Mouse (Mus musculus) MEL (cell line): ENCODE measurements around the gene Ric8b.

Source experiments
- CTCF ChIP-seq, 3 experiments: IDR thresholded peaks in 2 of 3; conservative IDR thresholded peaks in 1 of 3; 2 replicates each; pipeline ENCODE4 v1.5.1; 2011 to 2012; ENCODE audit warnings: low read length in 3 of 3, low read depth in 2 of 3, mild to moderate bottlenecking in 2 of 3, improper control_type of control experiment in 1 of 3, inconsistent platforms in 1 of 3, mixed read lengths in 1 of 3, moderate library complexity in 1 of 3; ENCODE audit not compliant: control insufficient read depth in 1 of 3, insufficient read depth in 1 of 3, poor library complexity in 1 of 3, severe bottlenecking in 1 of 3
- EP300 ChIP-seq, 2 experiments: IDR thresholded peaks; 2 replicates each; pipeline ENCODE4 v1.6.1; 2011; ENCODE audit warnings: improper control_type of control experiment in 2 of 2, low read length in 2 of 2, low read depth in 1 of 2, mild to moderate bottlenecking in 1 of 2
- GABPA ChIP-seq: IDR thresholded peaks from 2 replicates; pipeline ENCODE4 v1.6.1; 2012; ENCODE audit warnings: low read depth, mild to moderate bottlenecking, inconsistent platforms, low read length, improper control_type of control experiment, moderate library complexity
- GATA1 ChIP-seq: IDR thresholded peaks from 2 replicates; pipeline ENCODE4 v1.6.1; 2011; ENCODE audit warnings: low read depth, low read length, improper control_type of control experiment
- POLR2A ChIP-seq, 2 experiments: IDR thresholded peaks; 2 replicates each; pipeline ENCODE4 v1.6.1; 2011 to 2012; ENCODE audit warnings: low read length in 2 of 2, mild to moderate bottlenecking in 2 of 2, control low read depth in 1 of 2, improper control_type of control experiment in 1 of 2, low read depth in 1 of 2, moderate library complexity in 1 of 2; ENCODE audit not compliant: control insufficient read depth in 1 of 2, insufficient read depth in 1 of 2, poor library complexity in 1 of 2
- SMC3 ChIP-seq: IDR thresholded peaks from 2 replicates; pipeline ENCODE4 v1.6.1; 2011; ENCODE audit warnings: low read depth, low read length, improper control_type of control experiment
- ZNF384 ChIP-seq: IDR thresholded peaks from 2 replicates; pipeline ENCODE4 v1.6.1; 2012; ENCODE audit warnings: low read depth, mild to moderate bottlenecking, inconsistent platforms, low read length, improper control_type of control experiment

DNA sequence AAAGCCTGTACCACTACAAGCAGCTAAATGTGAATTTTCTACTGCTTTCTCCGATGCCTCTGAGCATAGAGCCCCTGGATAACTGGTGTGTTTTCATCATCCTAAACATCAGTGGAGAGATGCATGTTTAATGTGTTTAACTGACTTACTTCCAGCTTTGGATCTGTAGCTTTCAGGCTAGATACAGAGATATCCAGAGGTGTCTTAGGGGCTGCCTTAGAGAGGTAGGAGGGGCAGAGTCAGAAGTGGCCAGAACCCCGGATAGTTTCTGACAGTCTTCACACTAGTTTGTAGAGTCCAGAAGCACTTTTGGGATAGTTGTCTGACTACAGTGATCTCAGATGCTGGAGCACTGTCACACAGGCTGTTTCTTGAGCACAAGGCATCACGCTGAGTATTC lies 77.6 kb downstream of the Ric8b start:
- no peak for TF ChIP-seq ZNF384
- no peak for TF ChIP-seq GATA1
- no peak for TF ChIP-seq GABPA
- TF ChIP-seq CTCF (IDR thresholded peaks at IDR 0.05 in 2 of 3, conservative IDR thresholded peaks at IDR 0.05 in 1 of 3; ENCODE audit: control insufficient read depth in 1 of 3, insufficient read depth in 1 of 3, low read depth in 2 of 3, low read length in 3 of 3, poor library complexity in 1 of 3, severe bottlenecking in 1 of 3) = no peak
- TF ChIP-seq POLR2A (IDR thresholded peaks at IDR 0.05; ENCODE audit: control insufficient read depth in 1 of 2, insufficient read depth in 1 of 2, low read depth in 1 of 2, low read length in 2 of 2, poor library complexity in 1 of 2) = no peak
- TF ChIP-seq EP300 (IDR thresholded peaks at IDR 0.05; ENCODE audit: low read depth in 1 of 2, low read length in 2 of 2) = no peak
- TF ChIP-seq SMC3 = no peak
